Mouse (Mus musculus) ovary, postnatal 10 days (tissue): ENCODE measurements around the gene Serpinc1.
"Not testable (repeated sequence)": the region's sequence is repeated elsewhere in the genome, so short reads cannot be mapped to it uniquely, and the experiment has no call there.

Source experiments
- DNase-seq: peaks from one replicate; pipeline ENCODE4 v3.0.0; 2022; ENCODE audit warnings: low spot score

Serpinc1 gene

GRCm38 (mm10) chr1:161025410-161026210, 47.2 kb downstream of the Serpinc1 start:
- no peak for DNase-seq

GRCm38 (mm10) chr1:161027196-161027595, 48.8 kb downstream of the Serpinc1 start:
- DNase-seq: no peak

- DNase-seq: not testable (repeated sequence)
Observed at GRCm38 (mm10) chr1:161028427-161028826, 50.0 kb downstream of the Serpinc1 start.

GRCm38 (mm10) chr1:161030058-161030457, 51.7 kb downstream of the Serpinc1 start:
- no peak for DNase-seq

GRCm38 (mm10) chr1:161031881-161032280, 53.5 kb downstream of the Serpinc1 start:
- DNase-seq: no peak

- no peak for DNase-seq
Observed at GRCm38 (mm10) chr1:161032345-161032744, 54.0 kb downstream of the Serpinc1 start.

- DNase-seq: no peak
Observed at GRCm38 (mm10) chr1:161033856-161034434, 55.6 kb downstream of the Serpinc1 start.

GRCm38 (mm10) chr1:161034435-161035280, 56.3 kb downstream of the Serpinc1 start, which contains the start of gene Zbtb37:
TSS of gene Zbtb37 (minus strand) at chr1:161034849.
- DNase-seq: peak; percentile 89

- no peak for DNase-seq
Observed at GRCm38 (mm10) chr1:161035281-161035785, 56.9 kb downstream of the Serpinc1 start.

- DNase-seq: no peak
Observed at GRCm38 (mm10) chr1:161035786-161036404, 57.5 kb downstream of the Serpinc1 start.

- no peak for DNase-seq
Observed at GRCm38 (mm10) chr1:161036411-161036841, 58.0 kb downstream of the Serpinc1 start.

- DNase-seq: no peak
Observed at GRCm38 (mm10) chr1:161037026-161037425, 58.6 kb downstream of the Serpinc1 start.

- DNase-seq: no peak
Observed at GRCm38 (mm10) chr1:161037599-161037998, 59.2 kb downstream of the Serpinc1 start.

GRCm38 (mm10) chr1:161038004-161038403, 59.6 kb downstream of the Serpinc1 start:
- DNase-seq: no peak

- DNase-seq: no peak
Observed at GRCm38 (mm10) chr1:161038968-161039721, 60.8 kb downstream of the Serpinc1 start.

- no peak for DNase-seq
Observed at GRCm38 (mm10) chr1:161039741-161040425, 61.5 kb downstream of the Serpinc1 start.

- DNase-seq: no peak
Observed at GRCm38 (mm10) chr1:161040426-161040770, 62.0 kb downstream of the Serpinc1 start.

GRCm38 (mm10) chr1:161040855-161041254, 62.5 kb downstream of the Serpinc1 start:
- DNase-seq: no peak

- no peak for DNase-seq
Observed at GRCm38 (mm10) chr1:161041261-161042020, 63.1 kb downstream of the Serpinc1 start.

- no peak for DNase-seq
Observed at GRCm38 (mm10) chr1:161046972-161047371, 68.6 kb downstream of the Serpinc1 start.
